Mouse (Mus musculus): ENCODE results near the gene Prkcg.
"Not testable (repeated sequence)": the region's sequence is repeated elsewhere in the genome, so short reads cannot be mapped to it uniquely, and the experiment has no call there.

Gene Prkcg

DNA sequence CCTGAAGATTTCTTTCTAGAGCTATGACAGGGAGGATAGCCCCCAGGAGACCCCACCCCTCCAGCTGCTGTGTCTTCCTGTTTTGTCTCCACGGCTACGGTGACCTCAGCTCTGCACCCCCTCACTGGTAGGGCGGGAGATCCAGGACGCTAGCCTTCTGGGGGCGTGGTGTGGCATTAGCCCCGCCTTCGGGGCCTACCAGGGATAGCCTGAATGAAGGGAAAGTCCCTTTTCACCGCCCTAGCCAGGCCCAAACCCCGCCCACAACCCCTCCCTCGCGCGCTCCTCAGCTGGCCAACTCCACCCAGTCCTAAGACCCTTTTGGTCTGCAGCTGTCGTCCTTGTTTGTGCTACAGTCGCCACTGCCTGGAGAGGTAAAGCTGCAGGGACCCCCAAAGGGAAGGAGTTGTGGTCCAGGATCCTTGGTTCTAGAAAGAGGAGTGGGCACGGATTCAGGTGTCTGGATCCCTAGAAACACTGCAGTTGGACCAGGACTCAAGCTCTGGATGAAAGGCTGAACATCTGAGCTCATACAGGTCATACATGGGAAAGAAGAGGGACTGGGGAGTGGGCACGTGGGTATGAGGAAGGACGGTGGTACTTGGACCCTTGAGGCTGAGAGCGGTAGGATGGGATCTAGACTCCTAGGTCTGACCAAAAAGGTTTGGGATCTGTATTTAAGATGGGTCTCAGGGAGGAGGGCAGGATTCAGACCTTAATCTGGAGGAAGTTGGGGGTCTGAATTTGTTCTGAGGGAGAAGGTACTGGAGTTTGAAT lies 1.5 kb downstream of the Prkcg start:
- intact Hi-C loops (cut with DNase I) = no loop called here

DNA sequence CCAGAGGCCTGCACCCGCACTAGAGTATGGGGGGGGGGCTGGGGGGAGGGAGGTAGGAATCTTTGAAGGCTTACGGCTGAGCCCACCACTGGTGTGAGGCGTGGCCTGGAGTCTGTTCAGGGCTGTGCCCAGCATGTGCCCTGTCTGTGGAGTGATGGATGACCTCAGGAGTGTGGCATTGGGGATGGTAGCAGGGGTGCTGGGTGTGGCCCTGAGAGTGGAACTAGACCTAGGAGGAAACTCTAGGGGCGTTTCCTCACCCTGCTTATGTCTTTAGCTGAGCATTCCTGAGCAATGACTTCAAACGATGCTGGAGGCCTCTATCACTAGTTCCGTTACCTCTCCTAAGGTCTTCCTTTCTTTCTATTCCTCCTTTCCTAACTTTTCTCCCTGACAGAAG lies 2.2 kb downstream of the Prkcg start:
- intact Hi-C loops (cut with DNase I) = no loop called here

DNA sequence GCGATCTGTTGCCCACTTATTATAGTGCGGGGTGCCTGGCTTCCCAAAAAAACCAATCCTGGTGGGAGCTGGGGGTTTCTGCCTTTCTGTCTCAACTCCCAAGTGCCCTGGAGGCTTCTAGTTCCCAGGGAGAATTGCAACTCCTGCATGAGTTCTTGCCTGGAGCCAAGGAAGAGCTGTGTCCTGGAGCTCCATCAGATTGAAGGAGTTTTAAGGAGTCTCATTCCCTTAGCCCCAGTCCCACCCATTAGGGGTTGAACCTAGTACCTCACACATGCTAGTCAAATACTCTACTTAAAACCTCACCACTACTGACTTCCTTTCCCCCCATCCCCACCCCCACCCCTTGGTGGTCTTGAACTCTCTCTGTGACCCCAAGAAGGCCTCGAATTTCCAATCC lies 2.8 kb downstream of the Prkcg start:
- intact Hi-C loops (cut with DNase I) = no loop called here

DNA sequence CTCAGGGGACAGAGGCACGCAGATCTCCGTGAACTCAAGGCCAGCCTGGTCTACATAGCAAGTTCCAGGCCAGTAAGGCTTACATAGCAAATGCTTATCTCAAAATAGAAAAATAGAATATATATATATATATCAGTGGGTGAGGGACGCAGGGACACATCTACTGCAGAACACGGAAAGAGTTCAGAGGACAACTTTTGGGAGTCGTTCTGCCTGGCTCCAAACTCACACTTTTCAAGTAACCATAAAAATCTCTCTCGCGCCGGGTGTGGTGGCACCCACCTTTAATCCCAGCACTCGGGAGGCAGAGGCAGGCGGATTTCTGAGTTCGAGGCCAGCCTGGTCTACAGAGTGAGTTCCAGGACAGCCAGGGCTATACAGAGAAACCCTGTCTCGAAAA lies 3.3 kb downstream of the Prkcg start:
- intact Hi-C loops (cut with DNase I) = not testable (repeated sequence)

DNA sequence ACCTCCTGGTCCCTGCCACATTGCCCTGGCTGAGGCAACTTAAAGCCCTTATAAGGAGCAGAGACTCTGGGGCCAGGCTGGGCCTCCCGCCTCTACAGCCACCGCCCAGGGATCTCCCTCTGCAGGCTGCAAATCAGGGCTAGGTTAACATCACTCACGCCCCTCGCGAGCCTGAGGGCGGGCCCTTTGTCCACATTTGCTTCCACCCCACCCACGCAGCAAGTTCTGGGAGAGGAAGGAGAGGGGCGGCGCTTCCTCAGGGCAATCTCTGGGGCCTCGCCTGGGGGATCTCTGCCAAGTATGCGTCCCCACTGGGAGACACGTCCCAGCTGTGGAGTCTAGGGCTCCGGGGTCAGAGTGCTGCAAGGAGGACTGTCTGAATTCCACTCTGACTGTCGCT lies 3.8 kb downstream of the Prkcg start:
- intact Hi-C loops (cut with DNase I) = no loop called here

DNA sequence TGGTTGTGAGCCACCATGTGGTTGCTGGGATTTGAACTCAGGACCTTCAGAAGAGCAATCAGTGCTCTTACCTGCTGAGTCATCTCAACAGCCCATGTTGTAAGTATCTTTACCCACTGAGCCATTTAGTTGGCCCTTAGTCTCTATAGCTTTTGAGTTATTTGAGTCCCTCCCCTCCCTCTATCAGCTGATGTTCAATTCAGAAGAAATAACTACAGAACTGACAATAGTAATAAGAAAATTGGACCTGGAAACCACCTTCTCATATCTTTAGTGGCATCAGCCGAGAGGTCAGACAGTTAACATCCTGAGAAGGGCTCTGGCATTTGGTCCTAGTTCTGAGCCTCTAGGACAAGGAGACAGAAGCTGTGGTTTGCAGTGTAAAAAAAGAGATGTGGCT lies 5.8 kb downstream of the Prkcg start:
- intact Hi-C loops (cut with DNase I) = no loop called here

DNA sequence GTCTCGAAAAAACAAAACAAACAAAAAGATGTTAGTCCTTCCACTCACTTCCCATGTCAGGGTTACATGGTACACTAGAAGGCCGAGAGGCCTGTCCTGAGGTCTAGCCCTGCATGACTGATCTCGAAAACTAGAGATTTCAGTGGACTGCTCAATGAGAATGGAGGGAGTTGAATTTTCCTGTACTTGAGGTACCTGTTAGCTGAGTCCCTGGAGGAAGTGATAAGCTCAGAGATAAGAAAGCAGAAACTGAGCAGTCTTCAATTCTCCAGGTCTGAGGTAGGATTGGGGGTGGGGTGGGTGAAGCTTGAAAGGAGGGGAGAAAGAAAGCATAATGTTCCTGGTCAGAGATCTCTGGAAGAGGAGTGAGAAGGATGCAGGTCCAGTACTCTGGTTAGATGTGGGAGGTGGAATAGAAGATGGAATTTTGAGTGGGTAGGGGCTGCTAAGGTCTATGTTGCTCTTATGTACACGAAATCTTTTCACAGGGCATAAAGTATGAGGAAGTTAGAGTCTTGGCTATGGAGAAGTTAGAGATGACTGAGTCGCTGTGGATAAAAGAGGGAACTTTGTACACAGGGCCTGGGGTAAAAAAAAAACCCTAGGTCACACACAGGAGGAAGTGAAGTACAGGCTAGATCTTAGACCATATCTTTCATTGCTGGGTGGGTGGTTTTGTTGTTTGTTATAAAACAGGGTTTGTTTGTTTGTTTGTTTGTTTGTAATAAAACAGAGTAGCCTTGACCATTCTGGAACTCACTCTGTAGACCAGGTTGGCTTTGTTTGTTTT lies 6.5 kb downstream of the Prkcg start:
- intact Hi-C loops (cut with DNase I) = no loop called here

DNA sequence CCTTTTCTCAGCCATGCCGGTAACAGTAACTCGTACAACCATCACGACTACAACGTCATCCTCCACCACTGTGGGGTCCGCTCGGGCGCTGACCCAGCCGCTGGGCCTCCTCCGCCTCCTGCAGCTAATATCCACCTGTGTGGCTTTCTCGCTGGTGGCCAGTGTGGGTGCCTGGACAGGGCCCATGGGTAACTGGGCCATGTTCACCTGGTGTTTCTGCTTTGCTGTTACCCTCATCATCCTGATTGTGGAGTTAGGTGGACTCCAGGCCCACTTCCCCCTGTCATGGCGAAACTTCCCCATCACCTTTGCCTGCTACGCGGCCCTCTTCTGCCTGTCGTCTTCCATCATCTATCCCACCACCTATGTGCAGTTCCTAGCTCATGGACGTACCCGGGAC lies 7.7 kb downstream of the Prkcg start:
- intact Hi-C loops (cut with DNase I) = no loop called here

DNA sequence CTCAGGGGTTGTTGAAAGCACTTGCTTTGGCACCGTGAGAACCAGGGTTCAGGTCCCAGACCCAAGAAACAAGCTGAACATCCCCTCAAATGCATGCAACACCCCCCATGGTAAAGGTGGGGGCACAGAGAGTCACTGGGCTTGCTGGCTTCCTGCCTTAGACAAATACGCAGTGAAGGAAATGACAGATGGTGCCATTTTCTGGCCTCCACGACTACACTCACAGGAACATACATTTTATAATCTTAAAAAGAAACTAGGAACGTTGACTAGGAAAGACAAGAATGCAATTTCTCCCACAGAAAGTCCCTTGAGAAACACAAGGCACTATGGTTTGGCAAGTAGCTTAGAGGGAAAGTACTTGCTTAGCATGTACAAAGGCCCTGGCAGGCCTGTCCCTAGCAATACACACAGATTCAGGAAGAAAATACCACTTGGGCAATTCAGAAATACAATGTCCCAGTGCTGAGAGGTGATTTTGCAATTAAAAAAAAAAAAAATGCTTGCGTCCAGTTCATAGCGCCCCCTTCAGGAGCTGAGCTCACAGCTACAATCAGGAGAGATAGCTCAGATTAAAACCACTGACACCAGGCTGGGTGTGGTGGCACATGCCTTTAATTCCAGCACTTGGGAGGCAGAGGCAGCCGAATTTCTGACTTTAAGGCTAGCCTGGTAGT lies 11.1 kb downstream of the Prkcg start:
- intact Hi-C loops (cut with DNase I) = loop anchor here (5.0 kb wide), 2 partner anchors 63 to 78 kb away; no protein-coding TSS in a partner anchor

DNA sequence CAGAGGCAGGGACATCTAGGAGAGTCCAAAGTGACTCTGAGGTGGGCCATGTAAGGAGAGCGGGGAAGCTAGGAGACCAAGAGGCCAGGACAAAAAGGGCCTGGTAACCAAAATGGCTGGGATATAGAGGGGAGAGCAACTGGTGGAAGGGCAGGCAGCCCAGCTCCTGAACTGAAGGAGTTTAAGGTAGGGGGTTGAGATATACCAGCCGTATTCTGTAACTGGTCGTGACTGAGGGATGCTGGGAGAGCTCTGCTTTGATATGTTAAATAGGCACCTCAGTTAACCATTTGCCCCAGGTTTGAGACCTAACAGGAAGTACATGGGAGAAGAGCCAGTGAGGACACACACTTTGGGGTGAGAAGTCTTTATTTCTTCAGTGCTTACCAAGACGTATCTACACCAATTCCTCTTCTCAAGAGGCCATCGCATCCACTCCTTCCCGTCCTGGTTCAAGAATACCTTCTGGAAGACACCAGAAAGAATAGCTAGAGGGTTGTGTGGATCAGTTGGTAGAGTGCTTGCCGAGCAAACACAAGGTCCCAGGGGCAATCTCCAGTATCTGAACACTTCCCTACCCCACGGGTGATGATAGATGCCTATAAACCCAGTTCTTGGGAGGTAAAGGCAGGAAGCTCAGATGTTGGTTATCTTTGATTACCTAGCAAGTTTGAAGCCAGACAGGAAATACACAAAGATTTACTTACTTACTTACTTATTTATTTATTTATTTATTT lies 12.1 kb downstream of the Prkcg start:
- intact Hi-C loops (cut with DNase I) = loop anchor here (5.0 kb wide), 2 partner anchors 64 to 79 kb away; no protein-coding TSS in a partner anchor

DNA sequence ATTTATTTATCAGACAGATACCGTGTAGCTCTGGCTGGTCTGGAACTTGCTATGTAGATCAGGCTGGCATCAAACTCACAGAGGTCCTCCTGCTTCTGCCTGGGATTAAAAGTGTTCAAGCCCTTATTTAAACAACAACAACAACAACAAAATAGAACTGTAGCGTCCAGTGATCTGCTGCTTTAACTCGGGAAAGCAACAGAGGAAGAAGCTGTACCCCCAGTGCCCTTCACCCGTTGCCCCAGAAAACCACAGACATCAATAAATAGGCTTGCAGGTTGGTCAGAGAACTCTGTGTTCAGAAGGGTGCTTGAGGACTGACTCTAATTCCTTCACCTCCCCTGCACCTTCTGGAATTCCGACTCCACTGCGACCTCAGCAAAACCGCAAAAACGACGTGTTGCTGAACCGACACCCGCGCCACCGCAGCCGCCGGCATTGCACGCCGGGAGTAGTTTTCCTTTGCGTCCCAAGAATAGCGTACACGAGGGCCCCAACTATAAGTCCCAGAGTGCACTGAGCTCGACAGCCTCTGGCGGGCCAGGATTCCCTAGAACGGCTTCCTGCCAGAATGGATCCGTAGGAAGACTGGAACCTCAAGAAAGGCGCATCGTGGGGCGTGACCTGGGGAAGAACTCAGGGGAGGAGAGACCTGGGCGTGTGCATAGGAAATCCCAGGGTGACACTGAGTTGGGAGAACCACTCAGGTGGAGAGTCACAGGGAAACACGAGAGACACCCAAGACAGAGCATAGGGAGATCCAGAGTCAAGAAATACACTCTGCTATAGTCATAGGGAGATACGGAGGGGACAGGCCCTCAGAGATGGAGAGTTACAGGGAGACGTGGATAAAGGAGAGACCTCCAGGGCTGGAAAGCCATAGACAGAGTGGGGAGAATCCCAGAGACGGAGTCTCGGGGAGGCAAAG lies 12.9 kb downstream of the Prkcg start:
- intact Hi-C loops (cut with DNase I) = loop anchor here (5.0 kb wide), 2 partner anchors 65 to 80 kb away; no protein-coding TSS in a partner anchor

DNA sequence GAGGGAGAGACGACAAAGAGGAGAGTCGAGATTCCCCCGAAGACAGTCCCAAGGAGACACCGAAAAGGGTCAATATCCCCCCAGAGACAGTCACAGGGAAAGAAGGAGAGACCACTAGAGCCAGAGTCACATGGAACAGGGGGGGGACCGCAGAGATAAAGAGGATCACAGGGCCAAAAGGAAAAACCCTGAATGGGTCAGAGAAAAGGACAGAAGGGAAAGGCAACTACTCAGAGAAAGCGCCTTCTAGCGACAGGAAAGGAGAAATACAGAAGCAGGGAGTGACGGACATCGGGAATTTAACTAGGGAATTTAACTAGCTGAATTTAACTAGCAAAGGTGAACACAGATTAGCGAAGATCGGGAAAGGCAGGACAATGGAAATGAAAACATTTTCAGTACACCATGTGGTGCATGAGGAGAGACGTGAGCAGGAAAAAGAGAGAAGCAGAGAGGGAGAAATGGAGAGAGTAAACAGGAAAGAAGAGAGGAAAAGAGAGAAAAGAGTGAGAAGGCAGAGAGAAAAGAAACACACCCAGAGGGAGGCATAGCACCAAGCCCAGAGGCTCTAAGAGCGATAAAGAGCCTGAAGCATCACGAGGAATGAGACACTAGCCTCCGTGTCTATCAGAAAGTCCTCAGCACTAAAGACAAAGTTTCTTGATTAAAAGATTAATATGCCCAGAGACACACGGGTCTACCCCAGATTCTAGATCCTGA lies 13.7 kb downstream of the Prkcg start:
- intact Hi-C loops (cut with DNase I) = loop anchor here (5.0 kb wide), 2 partner anchors 65 to 80 kb away; no protein-coding TSS in a partner anchor

DNA sequence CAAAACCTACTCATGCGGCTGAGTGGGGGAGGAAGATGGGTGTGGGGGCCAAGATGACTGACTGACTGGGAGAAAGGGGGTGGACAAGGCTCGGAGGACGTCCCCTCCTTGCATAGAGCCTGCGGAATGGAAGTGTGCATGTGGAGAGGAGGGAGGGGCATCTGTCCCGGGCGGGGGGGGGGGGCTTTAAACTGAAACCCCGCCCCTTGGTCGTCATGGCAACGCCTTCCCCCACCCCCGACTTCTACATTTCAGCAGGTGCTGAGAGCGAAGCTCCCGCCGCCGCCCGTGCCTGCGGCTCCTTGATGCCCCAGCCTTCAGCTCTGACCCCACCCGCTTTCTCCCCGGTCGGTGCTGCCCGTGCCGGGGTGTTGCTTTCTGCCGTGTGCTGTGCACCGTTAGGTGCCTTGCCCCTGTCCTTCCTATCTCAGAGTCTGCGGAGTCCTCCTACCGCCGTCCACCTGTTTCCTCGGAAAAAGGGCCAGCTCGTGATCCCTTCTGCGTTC lies 14.3 kb downstream of the Prkcg start:
- intact Hi-C loops (cut with DNase I) = loop anchor here (5.0 kb wide), 2 partner anchors 66 to 81 kb away; no protein-coding TSS in a partner anchor

DNA sequence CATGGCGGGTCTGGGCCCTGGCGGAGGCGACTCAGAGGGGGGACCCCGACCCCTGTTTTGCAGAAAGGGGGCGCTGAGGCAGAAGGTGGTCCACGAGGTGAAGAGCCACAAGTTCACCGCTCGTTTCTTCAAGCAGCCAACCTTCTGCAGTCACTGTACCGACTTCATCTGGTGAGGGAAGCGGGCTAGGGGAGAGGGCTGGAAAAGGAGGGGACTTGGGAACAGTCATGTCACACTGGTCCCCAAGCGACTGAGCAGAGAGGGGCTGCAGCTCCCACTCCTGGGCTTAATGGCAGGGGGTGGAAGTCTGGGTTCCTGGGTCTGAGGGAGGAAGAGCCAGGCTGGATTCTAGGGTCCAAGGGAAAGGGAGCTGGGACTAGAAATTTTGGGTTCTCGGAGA lies 14.8 kb downstream of the Prkcg start:
- intact Hi-C loops (cut with DNase I) = loop anchor here (5.0 kb wide), 2 partner anchors 66 to 81 kb away; no protein-coding TSS in a partner anchor

DNA sequence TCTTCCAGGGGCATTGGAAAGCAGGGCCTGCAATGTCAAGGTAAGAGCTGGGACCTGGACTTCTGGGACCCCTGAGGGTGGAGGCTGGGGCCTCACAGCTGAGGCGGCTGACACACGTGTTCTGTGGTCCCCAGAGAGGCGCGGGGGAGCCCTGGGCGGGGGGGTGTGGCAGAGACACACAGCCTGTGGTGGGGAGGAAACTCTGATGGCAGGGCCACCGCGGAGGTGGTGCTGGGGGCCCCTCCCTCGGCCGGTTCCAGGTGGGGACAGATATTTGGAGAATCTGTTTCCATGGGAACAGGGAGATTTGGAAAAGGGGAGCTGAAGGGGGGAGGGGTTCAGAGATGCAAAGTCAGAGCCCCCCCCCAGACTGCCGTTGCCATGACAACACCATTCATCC lies 15.3 kb downstream of the Prkcg start:
- intact Hi-C loops (cut with DNase I) = loop anchor here (5.0 kb wide), 2 partner anchors 67 to 82 kb away; no protein-coding TSS in a partner anchor

DNA sequence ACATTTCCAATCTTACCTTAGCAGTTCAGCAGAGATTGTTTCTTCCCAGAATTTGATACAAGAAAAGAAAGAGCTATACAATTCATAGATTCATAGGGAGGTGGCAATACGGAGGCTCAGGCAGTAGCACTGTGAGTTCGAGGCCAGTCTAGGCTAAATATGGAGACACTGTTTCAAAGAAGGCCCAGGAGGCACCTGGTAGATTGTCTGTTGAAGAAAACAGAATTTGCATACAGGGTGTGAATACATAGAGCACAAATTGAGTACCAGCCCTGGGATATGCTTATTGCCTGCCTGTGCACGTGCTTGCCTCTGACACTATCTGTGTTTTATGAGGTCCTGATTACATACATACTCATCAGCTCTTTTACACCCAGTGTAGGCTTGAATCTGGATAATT lies 17.4 kb downstream of the Prkcg start:
- intact Hi-C loops (cut with DNase I) = no loop called here

DNA sequence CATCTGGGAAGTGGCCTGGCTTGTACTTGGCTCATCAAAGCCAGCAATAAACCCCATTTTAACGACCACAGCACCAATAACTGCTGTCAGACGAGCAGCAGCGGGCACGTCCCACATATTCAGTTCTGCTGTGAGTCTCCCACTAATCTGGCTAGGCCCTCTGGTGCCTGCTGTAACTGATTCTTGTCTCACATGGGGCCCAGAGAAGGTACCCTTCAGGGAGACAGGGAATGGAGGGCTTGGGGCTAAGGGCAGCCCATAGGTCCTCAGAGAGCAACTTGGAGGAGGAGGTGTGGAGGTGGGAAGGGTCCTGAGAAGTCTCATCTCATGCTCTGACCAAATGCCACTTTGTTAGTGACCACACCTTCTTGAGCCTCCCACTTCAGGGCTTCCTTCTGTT lies 19.7 kb downstream of the Prkcg start:
- intact Hi-C loops (cut with DNase I) = no loop called here

DNA sequence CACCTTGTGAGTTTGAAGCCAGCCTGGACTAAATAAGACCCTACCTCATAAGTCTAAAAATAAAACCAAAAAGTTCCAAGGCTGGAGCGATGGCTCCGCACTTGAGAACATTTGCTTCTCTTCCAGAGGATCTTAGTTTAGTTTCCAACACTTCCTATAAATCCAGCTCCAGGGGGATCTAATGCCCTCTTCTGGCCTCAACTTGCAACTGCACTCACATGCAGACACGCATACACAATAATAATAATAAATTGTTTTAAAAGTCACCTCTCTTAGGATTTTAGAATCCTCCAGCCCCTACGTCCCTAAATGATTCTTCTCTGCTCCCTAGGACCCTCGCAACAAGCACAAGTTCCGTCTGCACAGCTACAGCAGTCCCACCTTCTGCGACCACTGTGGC lies 21.3 kb downstream of the Prkcg start:
- intact Hi-C loops (cut with DNase I) = no loop called here

DNA sequence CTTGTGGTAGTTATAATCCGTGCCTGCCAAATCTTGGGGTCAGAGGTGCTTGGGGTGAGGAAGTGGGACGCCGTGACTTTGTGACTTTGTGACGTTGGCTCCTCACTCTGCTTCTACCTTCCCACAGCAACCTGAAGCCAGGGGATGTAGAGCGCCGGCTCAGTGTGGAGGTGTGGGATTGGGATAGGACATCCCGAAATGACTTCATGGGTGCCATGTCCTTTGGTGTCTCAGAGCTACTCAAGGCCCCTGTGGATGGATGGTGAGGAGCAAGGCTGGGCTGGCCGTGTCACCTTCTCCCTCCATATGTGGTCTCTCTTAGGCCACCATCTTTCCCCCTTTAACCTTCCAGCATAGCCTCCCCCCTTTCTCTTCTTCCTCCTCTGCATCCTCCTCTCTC lies 24.6 kb downstream of the Prkcg start:
- intact Hi-C loops (cut with DNase I) = no loop called here
